Mouse (Mus musculus) kidney, adult 8-10 months (tissue): Measurements from ENCODE around the gene Tagap1.
"Not testable (repeated sequence)": the region's sequence is repeated elsewhere in the genome, so short reads cannot be mapped to it uniquely, and the experiment has no call there.

Experiments
- DNase-seq, 2 experiments: peaks; one replicate each; pipeline ENCODE4 v3.0.0; 2022

The Tagap1 gene

GRCm38 (mm10) chr17:6961181-6962000, 435 bp upstream of the Tagap1 start:
- peak; percentile 38 to 42 for DNase-seq

- not testable (repeated sequence) for DNase-seq
Observed at GRCm38 (mm10) chr17:6960349-6960748, 607 bp downstream of the Tagap1 start.

GRCm38 (mm10) chr17:6959543-6960259, 1.3 kb downstream of the Tagap1 start:
- DNase-seq: peak; percentile 63 to 71

- DNase-seq: peak in 1 of 2 experiments; percentile 13
Observed at GRCm38 (mm10) chr17:6958881-6959280, 2.1 kb downstream of the Tagap1 start.

- not testable (repeated sequence) for DNase-seq
Observed at GRCm38 (mm10) chr17:6948769-6949228, 12.2 kb downstream of the Tagap1 start.

- peak; percentile 86 to 88 for DNase-seq
Observed at GRCm38 (mm10) chr17:6947984-6948768, 12.8 kb downstream of the Tagap1 start, which contains the start of gene Rsph3b. Gene Rsph3b (minus strand): TSS chr17:6948682.

- DNase-seq: not testable (repeated sequence)
Observed at GRCm38 (mm10) chr17:6947637-6947983, 13.3 kb downstream of the Tagap1 start.

- not testable (repeated sequence) for DNase-seq
Observed at GRCm38 (mm10) chr17:6942560-6942959, 18.4 kb downstream of the Tagap1 start.

GRCm38 (mm10) chr17:6931625-6932024, 29.3 kb downstream of the Tagap1 start:
- not testable (repeated sequence) for DNase-seq

- DNase-seq: not testable (repeated sequence)
Observed at GRCm38 (mm10) chr17:6920351-6920894, 40.5 kb downstream of the Tagap1 start.

GRCm38 (mm10) chr17:6919388-6919787, 41.6 kb downstream of the Tagap1 start:
- DNase-seq: not testable (repeated sequence)

GRCm38 (mm10) chr17:6915282-6915681, 45.7 kb downstream of the Tagap1 start:
- DNase-seq: not testable (repeated sequence)

GRCm38 (mm10) chr17:6914066-6914465, 46.9 kb downstream of the Tagap1 start:
- not testable (repeated sequence) for DNase-seq
